Mouse (Mus musculus): ENCODE data around the gene Golga2. TPM values are rescaled to one million over a fixed set of nuclear protein-coding genes. Genes with fewer than 3 reads are reported as not detected.

Golga2 gene
- total and polyA plus RNA-seq, 3 experiments = 15.4 to 27.1 (median 23.0) TPM

GRCm38 (mm10) chr2:32321591-32322298 is 34.6 kb downstream of the Golga2 start:
- dilution Hi-C loops (cut with MboI; ENCODE audit: extremely low pct_ligation_motif_present, extremely low pct_unique_long_range_greater_than_20kb, low sequenced_read_pairs) = no loop called here
- no peak for TF ChIP-seq RCOR1 (conservative IDR thresholded peaks at IDR 0.05; ENCODE audit: low read depth, low read length)
- H3K27ac ChIP-seq (ENCODE audit: insufficient read depth, low read depth) = no peak overlapping the region
- H3K4me3 ChIP-seq (replicated peaks in 1 of 3; ENCODE audit: low read depth in 2 of 3, low read length in 2 of 3, poor library complexity in 1 of 3) = no peak overlapping the region
- in situ Hi-C loops (cut with MboI; ENCODE audit: low pct_ligation_motif_present, low pct_unique_long_range_greater_than_20kb, low sequenced_read_pairs) = no loop called here
- no peak for DNase-seq (ENCODE audit: extremely low read depth)
- peaks cover 3% of the 10 kb centered on the region for H3K9me3 ChIP-seq (replicated peaks; ENCODE audit: low read length)
- H3K36me3 ChIP-seq (replicated peaks in 1 of 2; ENCODE audit: control insufficient read depth in 1 of 2, insufficient read depth in 1 of 2, low read length in 1 of 2) = no peaks in the 10 kb centered on the region
- H3K4me2 ChIP-seq (ENCODE audit: insufficient read depth, low read depth, poor library complexity, severe bottlenecking) = no peak overlapping the region
- H3K4me1 ChIP-seq (ENCODE audit: control insufficient read depth in 1 of 2, insufficient read depth in 2 of 2) = peaks cover 0 to 13% of the 10 kb centered on the region in 2 experiments; a peak in 2 of 4 replicates
- no peak overlapping the region for H3K9ac ChIP-seq (ENCODE audit: insufficient read depth, low read depth)
- peaks cover 79% of the 10 kb centered on the region for H3K27me3 ChIP-seq (replicated peaks)
- no peaks in the 10 kb centered on the region for H3K79me2 ChIP-seq (replicated peaks; ENCODE audit: control insufficient read depth, extremely low read depth, insufficient read depth, poor library complexity, severe bottlenecking)

DNA sequence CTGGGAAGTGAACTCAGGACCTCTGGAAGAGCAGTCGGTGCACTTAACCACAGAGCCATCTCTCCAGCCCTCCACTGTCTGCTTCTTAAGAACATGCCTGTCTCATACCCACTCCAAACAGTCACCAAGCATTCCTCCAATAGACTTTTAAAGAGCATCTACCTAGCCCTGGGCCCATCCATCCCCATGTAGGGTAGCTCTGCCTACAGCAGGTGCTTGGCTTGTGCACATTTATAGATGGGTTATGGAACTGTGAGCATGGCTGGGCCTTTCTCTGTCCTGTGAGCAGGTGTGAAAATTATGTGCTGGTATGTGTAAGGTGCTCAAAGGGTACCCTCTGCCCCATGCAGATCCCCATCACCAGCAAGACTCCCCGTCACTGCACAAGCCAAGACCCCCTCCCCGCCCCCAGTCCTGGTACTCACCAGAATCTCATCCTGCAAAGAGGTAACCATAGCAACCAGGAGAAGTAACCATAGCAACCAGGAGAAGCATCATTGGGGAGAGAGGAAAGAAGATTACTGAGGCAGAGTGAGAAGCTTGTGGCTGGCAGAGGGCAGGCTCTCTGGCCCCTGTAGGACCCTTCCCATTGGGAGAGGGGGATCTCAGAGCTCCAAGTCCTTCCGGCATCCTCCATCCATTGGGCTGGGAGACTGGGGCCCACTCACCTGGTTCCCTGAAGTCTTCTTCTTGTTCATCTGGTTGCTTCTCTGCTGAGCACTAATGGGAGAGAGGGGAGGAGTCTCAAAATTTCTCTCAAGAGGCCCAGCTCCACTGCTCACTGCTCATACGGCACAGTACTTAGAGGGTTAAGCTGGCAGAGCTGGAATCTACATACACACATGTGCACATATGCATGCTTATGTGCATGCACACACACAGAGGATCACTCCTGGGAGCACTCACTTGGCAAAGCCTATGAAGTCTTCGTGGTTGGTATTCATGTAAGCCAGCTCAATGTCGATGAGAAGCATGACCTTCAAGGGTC is 35.9 kb downstream of the Golga2 start:
- Histone ChIP-seq H3K4me3 (replicated peaks in 1 of 3; ENCODE audit: low read depth in 2 of 3, low read length in 2 of 3, poor library complexity in 1 of 3) (no peak overlapping the region), H3K36me3 (replicated peaks in 1 of 2; ENCODE audit: control insufficient read depth in 1 of 2, insufficient read depth in 1 of 2, low read length in 1 of 2) (no peaks in the 10 kb centered on the region), H3K27ac (ENCODE audit: insufficient read depth, low read depth) (no peak overlapping the region), H3K9ac (ENCODE audit: insufficient read depth, low read depth) (no peak overlapping the region), H3K4me2 (ENCODE audit: insufficient read depth, low read depth, poor library complexity, severe bottlenecking) (no peak overlapping the region), H3K4me1 (ENCODE audit: control insufficient read depth in 1 of 2, insufficient read depth in 2 of 2) (peaks cover 0 to 4% of the 10 kb centered on the region in 2 experiments; a peak in 2 of 4 replicates), H3K27me3 (replicated peaks) (peaks cover 79% of the 10 kb centered on the region), H3K79me2 (replicated peaks; ENCODE audit: control insufficient read depth, extremely low read depth, insufficient read depth, poor library complexity, severe bottlenecking) (no peaks in the 10 kb centered on the region), H3K9me3 (replicated peaks; ENCODE audit: low read length) (peaks cover 3% of the 10 kb centered on the region)
- TF ChIP-seq POLR2AphosphoS2 (IDR thresholded peaks at IDR 0.05; ENCODE audit: low read depth, low read length) (no peak), ZKSCAN1 (IDR thresholded peaks at IDR 0.05; ENCODE audit: borderline replicate concordance, low read depth, low read length) (no peak), GABPA (IDR thresholded peaks at IDR 0.05; ENCODE audit: insufficient replicate concordance, low read depth, low read length) (no peak), RAD21 (IDR thresholded peaks at IDR 0.05; ENCODE audit: low read depth, low read length) (no peak), ZNF384 (IDR thresholded peaks at IDR 0.05; ENCODE audit: low read depth, low read length) (no peak), TCF12 (IDR thresholded peaks at IDR 0.05; ENCODE audit: low read depth, low read length) (no peak), CTCF (conservative IDR thresholded peaks at IDR 0.05 in 1 of 2, IDR thresholded peaks at IDR 0.05 in 1 of 2; ENCODE audit: low read depth in 2 of 2, low read length in 2 of 2) (no peak)
- in situ Hi-C loops (cut with MboI; ENCODE audit: low pct_ligation_motif_present, low pct_unique_long_range_greater_than_20kb, low sequenced_read_pairs) = no loop called here
- dilution Hi-C loops (cut with MboI; ENCODE audit: extremely low pct_ligation_motif_present, extremely low pct_unique_long_range_greater_than_20kb, low sequenced_read_pairs) = no loop called here
- no peak for DNase-seq (ENCODE audit: extremely low read depth)

- DNase-seq (ENCODE audit: extremely low read depth) = no peak
- no peak overlapping the region for H3K27ac ChIP-seq (ENCODE audit: insufficient read depth, low read depth)
- dilution Hi-C loops (cut with MboI; ENCODE audit: extremely low pct_ligation_motif_present, extremely low pct_unique_long_range_greater_than_20kb, low sequenced_read_pairs) (no loop called here), in situ Hi-C loops (cut with MboI; ENCODE audit: low pct_ligation_motif_present, low pct_unique_long_range_greater_than_20kb, low sequenced_read_pairs) (no loop called here)
- H3K79me2 ChIP-seq (replicated peaks; ENCODE audit: control insufficient read depth, extremely low read depth, insufficient read depth, poor library complexity, severe bottlenecking) = no peaks in the 10 kb centered on the region
- no peak overlapping the region for H3K4me3 ChIP-seq (replicated peaks in 1 of 3; ENCODE audit: low read depth in 2 of 3, low read length in 2 of 3, poor library complexity in 1 of 3)
- H3K36me3 ChIP-seq (replicated peaks in 1 of 2; ENCODE audit: control insufficient read depth in 1 of 2, insufficient read depth in 1 of 2, low read length in 1 of 2) = no peaks in the 10 kb centered on the region
- no peak overlapping the region for H3K4me2 ChIP-seq (ENCODE audit: insufficient read depth, low read depth, poor library complexity, severe bottlenecking)
- no peaks in the 10 kb centered on the region for H3K4me1 ChIP-seq (ENCODE audit: control insufficient read depth in 1 of 2, insufficient read depth in 2 of 2)
- no peak for TF ChIP-seq IRF4 (IDR thresholded peaks at IDR 0.05; ENCODE audit: low read depth, low read length)
- TF ChIP-seq CTCF (conservative IDR thresholded peaks at IDR 0.05 in 1 of 2, IDR thresholded peaks at IDR 0.05 in 1 of 2; ENCODE audit: low read depth in 2 of 2, low read length in 2 of 2) = peak in 1 of 2 experiments; percentile 16; a peak in 1 of 4 replicates
- TF ChIP-seq BHLHE40 (IDR thresholded peaks at IDR 0.05; ENCODE audit: low read depth, low read length) = no peak
- no peak for TF ChIP-seq POLR2AphosphoS2 (IDR thresholded peaks at IDR 0.05; ENCODE audit: low read depth, low read length)
- peaks cover 3% of the 10 kb centered on the region for H3K9me3 ChIP-seq (replicated peaks; ENCODE audit: low read length)
- no peak overlapping the region for H3K9ac ChIP-seq (ENCODE audit: insufficient read depth, low read depth)
- H3K27me3 ChIP-seq (replicated peaks) = peaks cover 85% of the 10 kb centered on the region
These were observed 37.1 kb downstream of the Golga2 start for GRCm38 (mm10) chr2:32324322-32324721.
